Mouse (Mus musculus): ENCODE data around the gene Gm21972. TPM values are rescaled to one million over a fixed set of nuclear protein-coding genes. Genes with fewer than 3 reads are reported as not detected.

Gm21972 gene
- polyA plus RNA-seq, 1 experiment = 1.5 TPM

DNA sequence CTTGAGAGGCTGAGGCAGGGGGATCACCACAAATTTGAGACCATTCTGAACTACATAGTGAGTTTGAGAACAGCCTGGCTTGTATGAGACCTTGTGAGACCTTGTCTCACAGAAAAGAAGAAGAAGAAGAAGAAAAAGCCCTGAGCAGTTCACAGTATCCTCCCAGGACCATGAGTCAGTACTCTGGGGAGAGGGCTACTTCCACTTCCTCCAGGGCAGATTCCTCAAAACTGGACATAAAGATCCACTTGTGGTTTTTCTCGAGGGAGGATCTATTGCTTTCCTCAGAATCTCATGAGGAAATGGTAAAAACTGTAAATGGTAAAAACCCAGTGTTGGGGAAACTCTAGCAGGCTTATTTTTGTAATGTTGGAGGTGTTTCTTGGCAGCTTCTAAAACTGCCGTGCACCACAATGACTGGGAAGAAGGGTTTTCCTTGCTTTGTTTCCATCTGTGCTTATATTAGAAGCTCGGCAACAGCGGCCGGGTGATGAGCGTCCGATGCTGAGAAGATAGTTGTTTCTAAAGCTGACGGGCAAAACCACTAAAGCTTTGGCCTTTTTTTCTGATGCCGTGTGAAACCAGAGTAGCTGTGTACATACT is 69.3 kb downstream of the Gm21972 start:
- H3K4me1 ChIP-seq (ENCODE audit: control insufficient read depth, insufficient read depth, low read length) = no peaks in the 10 kb centered on the region; the same call in 1 of the 2 replicates
- no peak for TF ChIP-seq POLR2A (IDR thresholded peaks at IDR 0.05; ENCODE audit: extremely low read depth, insufficient read depth, low read length)
- TF ChIP-seq CTCF (IDR thresholded peaks at IDR 0.05; ENCODE audit: extremely low read depth, insufficient read depth, low read length) = no peak
- H3K4me3 ChIP-seq (ENCODE audit: insufficient read depth, low read length) = no peak overlapping the region
- no peak overlapping the region for H3K27ac ChIP-seq (ENCODE audit: insufficient read depth, low read length)

GRCm38 (mm10) chr1:86210676-86211075 is 77.2 kb downstream of the Gm21972 start:
- Histone ChIP-seq H3K27ac (ENCODE audit: insufficient read depth, low read length) (no peak overlapping the region), H3K4me1 (ENCODE audit: control insufficient read depth, insufficient read depth, low read length) (no peaks in the 10 kb centered on the region), H3K4me3 (ENCODE audit: insufficient read depth, low read length) (no peak overlapping the region)
- TF ChIP-seq POLR2A (IDR thresholded peaks at IDR 0.05; ENCODE audit: extremely low read depth, insufficient read depth, low read length) (no peak), CTCF (IDR thresholded peaks at IDR 0.05; ENCODE audit: extremely low read depth, insufficient read depth, low read length) (no peak)

- no peak for TF ChIP-seq CTCF (IDR thresholded peaks at IDR 0.05; ENCODE audit: extremely low read depth, insufficient read depth, low read length)
- no peak for TF ChIP-seq POLR2A (IDR thresholded peaks at IDR 0.05; ENCODE audit: extremely low read depth, insufficient read depth, low read length)
These were observed 78.1 kb downstream of the Gm21972 start for GRCm38 (mm10) chr1:86211498-86211897.

More at GRCm38 (mm10) chr1:86211498-86211897, 78.1 kb downstream of the Gm21972 start:
- Histone ChIP-seq H3K4me3 (ENCODE audit: insufficient read depth, low read length) (no peak overlapping the region), H3K27ac (ENCODE audit: insufficient read depth, low read length) (no peak overlapping the region), H3K4me1 (ENCODE audit: control insufficient read depth, insufficient read depth, low read length) (no peaks in the 10 kb centered on the region)

Other genes with a start within 250 kb of the Gm21972 start
- 835 and 861 TPM in 2 replicates for gene Itm2c, start 239.4 kb upstream of the Gm21972 start, polyA plus RNA-seq (2012; rRNA removed)
- gene 4933407L21Rik, start 205.2 kb upstream of the Gm21972 start, polyA plus RNA-seq (2012; rRNA removed) = 6.6 and 7.8 TPM in 2 replicates
- 0.08 and 0.13 TPM in 2 replicates for gene Gpr55, start 172.6 kb upstream of the Gm21972 start, polyA plus RNA-seq (2012; rRNA removed)
- 1.5 and 2.0 TPM in 2 replicates for gene Spata3, start 116.8 kb upstream of the Gm21972 start, polyA plus RNA-seq (2012; rRNA removed)
- 11.1 and 11.3 TPM in 2 replicates for gene 2810459M11Rik, start 87.8 kb upstream of the Gm21972 start, polyA plus RNA-seq (2012; rRNA removed)
- 72.1 and 72.5 TPM in 2 replicates for gene Psmd1, start 69.2 kb upstream of the Gm21972 start, polyA plus RNA-seq (2012; rRNA removed)
- gene Htr2b, start 21.7 kb upstream of the Gm21972 start, polyA plus RNA-seq (2012; rRNA removed) = 0.08 and 0.13 TPM in 2 replicates
- 34.2 and 35.0 TPM in 2 replicates for gene Armc9, start 21.1 kb downstream of the Gm21972 start, polyA plus RNA-seq (2012; rRNA removed)
- 1.3 and 1.5 TPM in 2 replicates for gene B3gnt7, start 169.2 kb downstream of the Gm21972 start, polyA plus RNA-seq (2012; rRNA removed)
- gene Ncl, start 225.8 kb downstream of the Gm21972 start, polyA plus RNA-seq (2012; rRNA removed) = 103 and 113 TPM in 2 replicates

All from cortical plate, adult 2 months (tissue).